Mouse (Mus musculus) forebrain, embryonic 16.5 days (tissue): ENCODE measurements around the gene F2r. TPM values are rescaled to one million over a fixed set of nuclear protein-coding genes. Genes with fewer than 3 reads are reported as not detected.

Experiments used
- ATAC-seq: fragments of 200-750 bp; cut with Nextera tagmentation; 2 replicates; pipeline ENCODE4 v1.8.0; 2017; ENCODE audit warnings: mild to moderate bottlenecking, moderate library complexity
- H3K27ac ChIP-seq: fragments of 300-500 bp; sonication (generic); 2 replicates; pipeline ENCODE4 v1.5.1; 2014; ENCODE audit warnings: low read length, control low read depth
- H3K27me3 ChIP-seq: fragments of 300-500 bp; sonication (generic); replicated peaks from 2 replicates; pipeline ENCODE4 v1.6.1; 2014; ENCODE audit warnings: low read length; ENCODE audit not compliant: control insufficient read depth, insufficient read depth
- H3K36me3 ChIP-seq: fragments of 300-500 bp; sonication (generic); 2 replicates; pipeline ENCODE4 v1.6.1; 2014; ENCODE audit not compliant: control insufficient read depth, insufficient read depth
- H3K4me1 ChIP-seq: fragments of 300-500 bp; sonication (generic); replicated peaks from 2 replicates; pipeline ENCODE4 v1.6.1; 2014; ENCODE audit warnings: low read length; ENCODE audit not compliant: control insufficient read depth, insufficient read depth
- H3K4me2 ChIP-seq: fragments of 300-500 bp; sonication (generic); 2 replicates; pipeline ENCODE4 v1.6.1; 2014; ENCODE audit warnings: mild to moderate bottlenecking, low read length, control low read depth
- H3K4me3 ChIP-seq: fragments of 300-500 bp; sonication (generic); replicated peaks from 2 replicates; pipeline ENCODE4 v1.5.1; 2014; ENCODE audit warnings: mild to moderate bottlenecking, low read length, control low read depth
- H3K9ac ChIP-seq: fragments of 300-500 bp; sonication (generic); replicated peaks from 2 replicates; pipeline ENCODE4 v1.6.1; 2014; ENCODE audit warnings: low read depth, low read length, control low read depth
- H3K9me3 ChIP-seq: fragments of 300-500 bp; sonication (generic); 2 replicates; pipeline ENCODE4 v1.6.1; 2016; ENCODE audit warnings: low read length; ENCODE audit not compliant: control insufficient read depth
- WGBS: fragments of 180-500 bp; shearing (Covaris S2); extraction: QIAGEN DNeasy Blood & Tissue Kit; methylation state at CpG from one replicate; pipeline ENCODE4 v1.1.7; 2014; 5-methylcytosine and 5-hydroxymethylcytosine counted together
- polyA plus RNA-seq: library from polyadenylated mRNA; unstranded; fragments of >200 nt; fragmentation: Nextera tagmentation; extraction: Ambion mirVana; gene quantifications from 2 replicates; pipeline ENCODE4 v1.2.1, GENCODE M21; 2015

F2r gene
- polyA plus RNA-seq, 1 experiment from 2014 or later: 68.7 TPM

- Histone ChIP-seq H3K27me3 (peaks cover 3% of the 10 kb centered on the region; the same call in 1 of the 2 replicates), H3K9me3 (peaks cover 3% of the 10 kb centered on the region; the same call in 1 of the 2 replicates), H3K4me1 (0 out of 2 replicates have a peak, but pooled peaks cover 3% of the 10 kb centered on the region), H3K4me2 (no peak overlapping the region), H3K36me3 (no peaks in the 10 kb centered on the region), H3K27ac (no peak overlapping the region), H3K4me3 (no peak overlapping the region), H3K9ac (no peak overlapping the region)
- ATAC-seq: no peak
- 90% methylated on average over 15 of the region's 15 CpGs for WGBS
Observed at GRCm38 (mm10) chr13:95566841-95567551, 51.3 kb downstream of the F2r start.

- 0 out of 2 replicates have a peak, but pooled peaks cover 3% of the 10 kb centered on the region for H3K4me1 ChIP-seq
- peak; percentile 83 for ATAC-seq
- no peak overlapping the region for H3K4me2 ChIP-seq
- no peak overlapping the region for H3K27ac ChIP-seq
- H3K9me3 ChIP-seq: no peaks in the 10 kb centered on the region
- peaks cover 3% of the 10 kb centered on the region; the same call in 1 of the 2 replicates for H3K27me3 ChIP-seq
- WGBS: 0% methylated on average over 3 of the region's 3 CpGs
- H3K9ac ChIP-seq: no peak overlapping the region
- H3K4me3 ChIP-seq: no peak overlapping the region
- no peaks in the 10 kb centered on the region for H3K36me3 ChIP-seq
Observed at GRCm38 (mm10) chr13:95563693-95564092, 54.6 kb downstream of the F2r start.

GRCm38 (mm10) chr13:95563066-95563610 lies 55.1 kb downstream of the F2r start:
- peak overlapping the region; percentile 7; the same call in 1 of the 2 replicates for H3K4me2 ChIP-seq
- peak; percentile 91 for ATAC-seq

GRCm38 (mm10) chr13:95557326-95557725 lies 61.0 kb downstream of the F2r start:
- 88% methylated on average over 7 of the region's 7 CpGs for WGBS
- H3K4me1 ChIP-seq: no peaks in the 10 kb centered on the region
- H3K4me2 ChIP-seq: no peak overlapping the region
- no peaks in the 10 kb centered on the region for H3K27me3 ChIP-seq
- H3K9me3 ChIP-seq: no peaks in the 10 kb centered on the region
- H3K9ac ChIP-seq: no peak overlapping the region
- H3K4me3 ChIP-seq: no peak overlapping the region
- no peak for ATAC-seq
- no peaks in the 10 kb centered on the region for H3K36me3 ChIP-seq
- no peak overlapping the region for H3K27ac ChIP-seq

More at GRCm38 (mm10) chr13:95563066-95563610, 55.1 kb downstream of the F2r start:
- Histone ChIP-seq H3K27ac (peak overlapping the region; percentile 28), H3K27me3 (peaks cover 3% of the 10 kb centered on the region; the same call in 1 of the 2 replicates), H3K9me3 (no peaks in the 10 kb centered on the region), H3K4me3 (no peak overlapping the region), H3K36me3 (no peaks in the 10 kb centered on the region), H3K9ac (no peak overlapping the region), H3K4me1 (0 out of 2 replicates have a peak, but pooled peaks cover 3% of the 10 kb centered on the region)
- 44% methylated on average over 10 of the region's 10 CpGs for WGBS

- ATAC-seq: no peak
- Histone ChIP-seq H3K9ac (no peak overlapping the region), H3K27ac (no peak overlapping the region), H3K9me3 (no peaks in the 10 kb centered on the region), H3K27me3 (no peaks in the 10 kb centered on the region), H3K36me3 (no peaks in the 10 kb centered on the region), H3K4me2 (no peak overlapping the region), H3K4me1 (no peaks in the 10 kb centered on the region; the same call in 1 of the 2 replicates), H3K4me3 (no peak overlapping the region)
- WGBS: 87% methylated on average over 11 of the region's 11 CpGs
Observed at GRCm38 (mm10) chr13:95553885-95554492, 64.3 kb downstream of the F2r start.

Other genes starting within 250 kb of the F2r start
- 42.3 and 47.3 TPM in 2 replicates for gene Aggf1, start 243.1 kb downstream of the F2r start, polyA plus RNA-seq
- gene Crhbp, start 173.6 kb downstream of the F2r start, polyA plus RNA-seq: 0.93 and 1.2 TPM in 2 replicates
- not detected in 2 replicates for gene S100z, start 139.8 kb downstream of the F2r start, polyA plus RNA-seq
- gene F2rl1, start 93.3 kb downstream of the F2r start, polyA plus RNA-seq: 0.11 TPM in 1 of 2 replicates, not detected in the other
- gene F2rl2, start 78.4 kb upstream of the F2r start, polyA plus RNA-seq: 0.24 and 0.35 TPM in 2 replicates